Mouse (Mus musculus): ENCODE results near the gene AU022252.

Gene AU022252

DNA sequence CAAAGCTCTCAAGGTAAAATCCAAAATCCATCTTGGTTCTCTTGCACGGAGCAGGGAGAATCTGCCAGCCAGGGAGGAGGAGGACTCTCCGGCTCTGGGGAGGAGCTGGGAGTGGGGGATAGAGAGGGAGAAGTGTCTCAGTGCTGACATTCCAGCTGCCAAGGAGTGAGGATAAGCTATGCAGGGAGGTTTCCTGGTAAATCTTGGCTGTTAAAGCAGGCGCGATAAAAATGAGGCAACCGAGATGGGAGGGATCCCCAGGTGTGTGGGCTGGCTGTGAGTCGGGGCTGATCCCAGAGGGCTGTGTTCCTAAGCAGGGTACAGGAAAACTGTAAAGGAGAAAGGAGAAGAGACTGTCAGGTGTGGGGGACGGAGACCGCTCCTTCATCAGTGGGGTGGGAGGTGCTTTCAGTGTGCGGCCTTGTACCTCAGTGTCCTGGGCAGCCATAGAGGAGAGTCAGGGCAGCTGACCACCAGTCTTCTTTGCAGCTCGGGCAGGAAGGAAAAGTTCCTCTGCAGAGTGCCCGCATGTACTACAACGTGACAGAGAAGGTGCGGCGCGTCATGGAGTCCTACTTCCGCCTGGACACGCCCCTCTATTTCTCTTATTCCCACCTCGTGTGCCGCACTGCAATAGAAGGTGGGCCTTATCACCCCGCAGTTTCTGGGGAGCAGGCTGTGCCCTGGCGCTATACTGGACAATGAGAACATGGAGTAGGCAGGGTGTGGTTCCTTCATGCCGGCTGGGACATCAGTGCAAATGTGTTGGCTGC, 12.1 kb upstream of the AU022252 start:
- no peak for DNase-seq (ENCODE audit: low spot score in 2 of 2)

GRCm38 (mm10) chr4:119242571-119242970, 10.1 kb upstream of the AU022252 start:
- DNase-seq (ENCODE audit: low spot score in 2 of 2) = no peak

GRCm38 (mm10) chr4:119241664-119242063, 9.2 kb upstream of the AU022252 start:
- no peak for DNase-seq (ENCODE audit: low spot score in 2 of 2)

DNA sequence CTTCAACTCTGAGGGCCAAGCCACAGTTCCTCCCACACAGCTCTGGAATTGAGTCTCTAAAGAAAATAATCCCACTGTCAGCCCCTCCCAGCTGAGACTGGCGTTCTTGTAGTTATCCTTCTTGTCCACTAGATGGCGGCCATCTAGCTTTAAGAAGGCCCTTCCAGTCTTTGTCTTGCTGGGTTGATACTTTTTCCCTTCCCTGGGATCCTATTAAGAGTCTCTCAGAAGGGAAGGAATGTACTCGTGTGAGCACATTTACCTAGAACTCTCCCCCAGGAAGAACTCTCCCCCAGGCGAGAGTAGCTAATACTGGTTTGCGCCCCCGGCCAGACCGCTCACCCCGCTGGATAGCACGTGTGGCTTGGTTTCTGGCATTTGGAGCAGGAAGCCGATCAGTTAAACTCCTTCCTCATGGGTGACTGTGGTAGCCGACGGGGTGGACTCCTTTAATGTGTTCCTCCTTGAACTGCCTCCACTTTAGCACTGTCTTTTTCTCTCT, 6.7 kb upstream of the AU022252 start:
- no peak for DNase-seq (ENCODE audit: low spot score in 2 of 2)

- DNase-seq (ENCODE audit: low spot score in 2 of 2) = no peak
Measured at GRCm38 (mm10) chr4:119238661-119239060, 6.1 kb upstream of the AU022252 start.

- no peak for DNase-seq (ENCODE audit: low spot score in 2 of 2)
Measured at GRCm38 (mm10) chr4:119234348-119234747, 1.8 kb upstream of the AU022252 start.

GRCm38 (mm10) chr4:119233256-119233901, 867 bp upstream of the AU022252 start:
- DNase-seq (ENCODE audit: low spot score in 2 of 2) = peak in 1 of 2 experiments; percentile 33

DNA sequence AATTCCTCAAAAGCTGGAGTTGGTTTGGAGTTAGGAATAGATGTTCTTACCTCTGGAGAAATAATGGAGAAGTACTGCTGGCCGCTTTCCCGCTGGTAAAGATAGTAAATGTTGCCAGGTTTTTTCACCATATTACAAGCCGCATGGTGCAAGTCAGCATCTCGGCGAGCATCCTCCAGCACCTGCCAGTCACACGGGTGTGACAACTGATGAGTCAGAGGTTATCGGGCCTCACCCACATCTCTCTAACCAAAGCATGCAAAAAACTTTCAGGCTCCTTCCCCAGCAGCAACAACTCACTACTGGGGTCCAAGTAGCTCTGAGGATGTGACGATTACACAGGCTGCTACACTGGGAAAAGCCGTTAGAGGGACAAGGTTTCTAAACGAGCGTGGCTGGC, 5.8 kb downstream of the AU022252 start:
- no peak for DNase-seq (ENCODE audit: low spot score in 2 of 2)

DNA sequence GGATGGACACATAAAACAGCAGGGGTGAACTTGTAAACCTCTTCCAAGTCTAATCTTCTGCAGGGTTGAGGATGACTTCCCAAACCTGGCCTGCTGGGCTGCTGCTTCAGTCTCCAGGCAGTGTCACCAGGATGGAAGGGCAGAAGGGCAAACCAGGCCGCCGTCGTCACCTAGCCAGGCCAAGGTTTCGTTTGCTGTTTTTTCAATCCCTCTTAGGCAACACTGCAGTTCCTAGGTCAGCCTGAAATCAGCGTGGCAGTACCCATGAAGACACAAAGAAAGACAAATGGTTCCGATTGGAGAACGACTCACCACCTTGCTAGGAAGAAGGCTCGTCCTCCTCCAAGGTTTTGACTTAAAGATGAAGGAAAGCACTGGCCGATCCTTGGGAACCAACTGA, 6.8 kb downstream of the AU022252 start:
- no peak for DNase-seq (ENCODE audit: low spot score in 2 of 2)

GRCm38 (mm10) chr4:119224534-119224933, 8.0 kb downstream of the AU022252 start:
- no peak for DNase-seq (ENCODE audit: low spot score in 2 of 2)

DNA sequence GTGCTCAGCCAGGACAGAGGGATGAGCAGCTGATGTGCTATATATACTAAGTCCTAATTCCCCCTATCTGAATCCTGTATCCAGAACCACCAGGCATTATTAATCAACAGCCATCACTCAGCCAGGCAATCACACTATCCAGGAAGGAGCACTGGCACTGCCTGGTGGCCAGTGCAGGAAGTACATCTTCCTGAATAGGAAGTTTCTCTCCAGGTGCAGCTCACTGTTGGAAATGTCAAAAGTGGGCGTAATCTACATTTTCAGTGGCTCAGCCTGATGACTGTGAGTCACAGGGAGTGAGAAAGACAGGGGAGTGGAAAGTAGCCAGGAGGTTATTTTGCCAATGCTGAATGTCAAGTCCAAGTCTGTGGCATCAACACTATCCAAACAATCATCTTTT, 8.8 kb downstream of the AU022252 start:
- no peak for DNase-seq (ENCODE audit: low spot score in 2 of 2)

DNA sequence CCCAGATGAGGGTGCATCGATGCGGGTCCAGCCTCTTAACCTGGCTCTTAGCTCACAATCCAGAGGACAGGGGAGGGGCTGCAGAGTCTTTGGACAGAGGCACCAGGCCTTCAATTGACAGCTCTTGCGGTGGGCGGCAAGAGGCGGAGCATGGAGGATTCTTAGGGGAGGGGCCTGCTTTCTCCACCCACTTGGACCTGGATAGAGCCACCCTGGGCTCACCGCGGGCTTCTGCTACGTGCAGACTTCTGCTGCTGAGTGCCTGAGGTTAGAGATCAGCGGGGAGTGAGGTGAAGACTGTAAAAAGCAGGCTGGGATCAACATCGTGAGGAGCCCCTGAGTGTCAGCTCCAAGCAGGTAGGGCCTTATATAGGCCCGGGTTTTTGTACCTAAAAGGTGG, 14.3 kb downstream of the AU022252 start, which contains the start of gene Tmem269:
TSS of gene Tmem269 (minus strand) at position 49 of the 400 bp plus-strand sequence.
- no peak for DNase-seq (ENCODE audit: low spot score in 2 of 2)

GRCm38 (mm10) chr4:119216667-119217066, 15.8 kb downstream of the AU022252 start:
- no peak for DNase-seq (ENCODE audit: low spot score in 2 of 2)

- DNase-seq (ENCODE audit: low spot score in 2 of 2) = peak; percentile 4 to 14
Measured at GRCm38 (mm10) chr4:119204672-119205071, 27.8 kb downstream of the AU022252 start.

GRCm38 (mm10) chr4:119198105-119198504, 34.4 kb downstream of the AU022252 start:
- no peak for DNase-seq (ENCODE audit: low spot score in 2 of 2)

DNA sequence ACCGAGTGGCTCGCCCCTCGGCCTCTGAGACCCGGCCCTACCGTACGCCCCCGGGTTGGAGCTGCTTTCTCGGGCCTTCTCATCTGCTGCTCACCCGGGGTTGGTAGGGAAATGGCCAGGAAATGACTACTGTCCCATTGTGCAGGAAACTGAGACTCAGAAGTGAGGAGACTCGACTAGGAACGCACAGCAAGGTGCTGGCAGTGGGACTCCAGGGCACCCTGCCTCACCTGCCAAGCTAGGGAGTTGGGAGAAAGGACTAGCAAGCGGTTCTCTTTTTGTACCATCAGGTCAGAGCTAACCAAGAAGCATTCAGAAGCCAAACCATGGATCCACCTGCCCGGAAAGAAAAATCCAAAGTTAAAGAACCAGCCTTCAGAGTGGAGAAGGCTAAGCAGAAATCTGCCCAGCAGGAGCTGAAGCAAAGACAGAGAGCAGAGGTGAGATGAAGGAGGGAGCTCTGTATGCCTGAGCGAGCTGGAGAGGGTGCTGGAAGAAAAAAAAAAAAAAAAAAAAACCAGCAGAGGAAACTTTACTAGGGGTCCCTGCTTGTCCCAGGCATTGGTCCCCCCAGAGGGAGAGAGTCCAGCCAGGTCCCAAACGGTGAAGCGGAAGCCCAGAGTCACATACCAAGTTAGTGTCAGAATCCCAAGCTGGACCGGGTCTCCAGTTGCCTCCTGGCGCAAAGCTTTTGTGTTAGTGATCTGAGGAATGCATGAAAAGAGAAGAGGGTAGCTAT, 36.8 kb downstream of the AU022252 start:
- no peak for DNase-seq (ENCODE audit: low spot score in 2 of 2)

GRCm38 (mm10) chr4:119194909-119195581, 37.5 kb downstream of the AU022252 start, which contains the start of gene Svbp:
Gene Svbp (plus strand): TSS chr4:119195306.
- DNase-seq (ENCODE audit: low spot score in 2 of 2) = peak; percentile 78 to 80

- no peak for DNase-seq (ENCODE audit: low spot score in 2 of 2)
Measured at GRCm38 (mm10) chr4:119192757-119193156, 39.8 kb downstream of the AU022252 start.

DNA sequence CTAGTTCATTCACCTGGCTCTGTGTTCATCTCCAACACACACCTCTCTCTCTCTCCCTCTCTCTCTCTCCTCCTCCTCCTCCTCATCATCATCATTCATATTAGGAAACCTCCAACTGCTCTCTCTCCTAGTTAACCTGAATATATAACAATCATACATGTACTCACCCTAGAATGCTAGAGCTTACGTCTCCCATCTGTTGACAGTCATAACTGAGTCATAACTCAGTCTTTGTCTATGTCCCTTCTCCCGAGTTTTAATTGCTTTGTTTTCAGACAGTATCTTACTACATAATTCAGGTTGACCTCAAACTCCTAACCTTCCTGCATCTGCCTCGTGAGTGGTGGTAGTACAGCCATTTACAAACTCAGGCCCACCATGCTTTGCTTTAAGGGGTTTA, 41.2 kb downstream of the AU022252 start:
- no peak for DNase-seq (ENCODE audit: low spot score in 2 of 2)

DNA sequence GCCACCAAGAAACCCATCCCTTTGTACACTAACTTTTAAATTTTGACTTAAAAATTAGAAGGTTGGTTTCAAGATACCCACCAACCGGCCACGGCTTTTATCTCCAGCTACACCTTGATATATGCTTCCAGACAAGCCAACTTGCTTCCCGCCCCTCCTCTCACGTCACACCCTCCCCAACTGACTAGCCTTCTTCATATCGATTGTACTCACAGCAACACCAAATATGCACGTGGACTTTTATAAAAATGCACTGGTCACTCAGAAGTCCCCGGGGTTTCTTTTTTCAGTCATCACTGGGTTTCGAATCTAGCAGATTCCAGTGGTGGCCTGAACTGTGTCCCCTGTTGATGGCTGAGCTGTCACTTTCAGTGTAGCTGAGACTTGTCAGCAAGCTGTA, 41.9 kb downstream of the AU022252 start:
- no peak for DNase-seq (ENCODE audit: low spot score in 2 of 2)

GRCm38 (mm10) chr4:119189864-119190263, 42.6 kb downstream of the AU022252 start, which contains the start of gene Ermap:
Gene Ermap (minus strand): TSS chr4:119190011.
- no peak for DNase-seq (ENCODE audit: low spot score in 2 of 2)

DNA sequence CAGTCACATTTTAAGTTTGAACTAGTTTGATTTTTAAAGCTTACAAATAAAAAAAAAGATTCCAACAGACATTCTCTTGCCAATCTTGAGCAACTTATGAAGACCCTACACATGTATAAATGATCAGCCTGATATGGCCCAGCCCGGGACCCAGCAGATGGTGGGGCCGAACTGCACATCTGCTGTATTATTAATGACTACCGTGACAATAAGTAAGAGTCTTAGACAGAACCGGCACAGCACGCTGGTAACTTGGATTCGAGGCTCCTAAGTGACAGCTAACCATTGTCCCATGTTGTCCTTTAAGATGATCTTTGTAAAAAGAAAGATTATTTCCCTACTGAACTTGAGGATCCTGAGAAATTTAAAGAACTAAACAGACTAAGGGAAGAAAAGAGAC, 43.1 kb downstream of the AU022252 start:
- no peak for DNase-seq (ENCODE audit: low spot score in 2 of 2)

All from urinary bladder, adult 18-20 months (tissue).